Mouse (Mus musculus) lung, adult 2 months (tissue): ENCODE results near the gene Ldlrad3.

Experiments used
- CTCF ChIP-seq: fragments of 200-500 bp; IDR thresholded peaks from 2 replicates; pipeline ENCODE4 v1.5.1; 2011; ENCODE audit warnings: mild to moderate bottlenecking, low read length, control low read depth; ENCODE audit not compliant: insufficient read depth
- POLR2A ChIP-seq: fragments of 200-500 bp; IDR thresholded peaks from 2 replicates; pipeline ENCODE4 v1.6.1; 2011; ENCODE audit warnings: low read depth, mild to moderate bottlenecking, control low read depth, low read length, borderline replicate concordance; ENCODE audit errors: extremely low read depth

GRCm38 (mm10) chr2:101922302-101922701 lies 263.9 kb downstream of the Ldlrad3 start:
- TF ChIP-seq CTCF = no peak
- TF ChIP-seq POLR2A = no peak
